In the genomic region with DNA sequence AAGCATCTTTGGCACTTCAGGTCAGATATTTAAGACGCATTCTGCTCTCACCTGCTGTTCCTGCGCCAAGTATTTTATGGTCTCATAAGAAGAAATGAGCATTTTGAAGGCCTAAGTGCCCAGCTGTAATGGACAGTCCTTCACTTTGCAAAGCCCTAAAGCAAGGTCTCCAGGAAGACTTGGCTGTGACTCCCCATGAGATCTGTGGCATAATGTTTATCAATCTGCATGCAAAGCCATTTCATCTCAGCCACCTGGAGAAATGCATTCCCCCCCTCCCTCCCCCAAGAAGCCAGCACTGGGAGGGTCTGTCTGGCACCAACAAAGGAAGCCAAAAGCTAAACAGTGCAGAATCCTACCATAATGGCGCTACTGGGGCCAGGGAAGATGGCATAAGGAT, we compare ENCODE assay signal across 16 mouse cellular contexts.
"Had no signal": no experiment of that assay in that cellular context is flagged by ENCODE, and none has a peak within 500 bp of the region (broad histone marks: within the 10 kb centered on the region; RNA-seq: fewer than 3 reads in every experiment).

No protein-coding gene starts in this region.

- H3K9me3 ChIP-seq: lung, embryonic 15.5 days; midbrain, embryonic 13.5 days; midbrain, embryonic 15.5 days; neural tube, embryonic 12.5 days; stomach, embryonic 15.5 days had no signal

- H3K27me3 ChIP-seq: lung, embryonic 15.5 days; megakaryocyte, embryonic 14.5 days; midbrain, embryonic 13.5 days; midbrain, embryonic 15.5 days; neural tube, embryonic 12.5 days; stomach, embryonic 15.5 days had no signal

- H3K4me2 ChIP-seq: lung, embryonic 15.5 days; midbrain, embryonic 11.5 days; midbrain, embryonic 13.5 days; midbrain, embryonic 15.5 days; neural tube, embryonic 12.5 days; stomach, embryonic 15.5 days had no signal

- H3K9ac ChIP-seq: lung, embryonic 15.5 days; midbrain, embryonic 13.5 days; midbrain, embryonic 15.5 days; neural tube, embryonic 12.5 days; stomach, embryonic 15.5 days had no signal

- H3K4me3 ChIP-seq: lung, embryonic 15.5 days; megakaryocyte, embryonic 14.5 days; midbrain, embryonic 13.5 days; midbrain, embryonic 15.5 days; neural tube, embryonic 12.5 days; stomach, embryonic 15.5 days had no signal

- H3K36me3 ChIP-seq: lung, embryonic 15.5 days; midbrain, embryonic 13.5 days; midbrain, embryonic 15.5 days; neural tube, embryonic 12.5 days; stomach, embryonic 15.5 days had no signal

- H3K4me1 ChIP-seq: lung, embryonic 15.5 days; megakaryocyte, embryonic 14.5 days; midbrain, embryonic 13.5 days; midbrain, embryonic 15.5 days; neural tube, embryonic 12.5 days; stomach, embryonic 15.5 days had no signal

- H3K27ac ChIP-seq: lung, embryonic 15.5 days; macrophage; midbrain, embryonic 13.5 days; midbrain, embryonic 15.5 days; neural tube, embryonic 12.5 days; stomach, embryonic 15.5 days; stomach, postnatal 0 days had no signal

- ATAC-seq: lung, postnatal 0 days; midbrain, embryonic 13.5 days; midbrain, embryonic 15.5 days had no signal

- DNase-seq: lung, adult 2 months; lung, postnatal 14 days; lung, postnatal 36 days; right cerebral cortex, postnatal 14 days; thymus, postnatal 14 days; thymus, postnatal 36 days had no signal
